Mouse (Mus musculus) limb, embryonic 11.5 days (tissue): ENCODE results near the gene Rcor1. TPM values are rescaled to one million over a fixed set of nuclear protein-coding genes. Genes with fewer than 3 reads are reported as not detected.

Source experiments
- ATAC-seq: fragments of 200-750 bp; cut with Nextera tagmentation; 2 replicates; pipeline ENCODE4 v1.8.0; 2017; ENCODE audit warnings: low read depth; ENCODE audit not compliant: insufficient number of reproducible peaks, low FRiP score, low TSS enrichment
- DNase-seq: peaks from one replicate; pipeline ENCODE4 v3.0.0-alpha.2; 2015; ENCODE audit warnings: low spot score
- H3K27ac ChIP-seq: fragments of 300-500 bp; sonication (generic); replicated peaks from 2 replicates; pipeline ENCODE4 v1.5.1; 2014; ENCODE audit warnings: low read depth, mild to moderate bottlenecking, low read length
- H3K27me3 ChIP-seq: fragments of 300-500 bp; sonication (generic); 2 replicates; pipeline ENCODE4 v1.6.1; 2014; ENCODE audit warnings: mild to moderate bottlenecking, low read length, mixed read lengths; ENCODE audit not compliant: control insufficient read depth, insufficient read depth
- H3K36me3 ChIP-seq: fragments of 300-500 bp; sonication (generic); 2 replicates; pipeline ENCODE4 v1.6.1; 2014; ENCODE audit warnings: mild to moderate bottlenecking, low read length, moderate library complexity, mixed read lengths; ENCODE audit not compliant: control insufficient read depth, insufficient read depth
- H3K4me1 ChIP-seq: fragments of 300-500 bp; sonication (generic); 2 replicates; pipeline ENCODE4 v1.6.1; 2014; ENCODE audit warnings: low read length, mixed read lengths; ENCODE audit not compliant: control insufficient read depth, insufficient read depth
- H3K4me2 ChIP-seq: fragments of 300-500 bp; sonication (generic); 2 replicates; pipeline ENCODE4 v1.6.1; 2014; ENCODE audit warnings: low read depth, mild to moderate bottlenecking, moderate library complexity; ENCODE audit not compliant: severe bottlenecking
- H3K4me3 ChIP-seq: fragments of 300-500 bp; sonication (generic); 2 replicates; pipeline ENCODE4 v1.5.1; 2014; ENCODE audit warnings: low read depth, low read length
- H3K9ac ChIP-seq: fragments of 300-500 bp; sonication (generic); 2 replicates; pipeline ENCODE4 v1.6.1; 2014; ENCODE audit warnings: mild to moderate bottlenecking, low read length
- H3K9me3 ChIP-seq: fragments of 300-500 bp; sonication (generic); 2 replicates; pipeline ENCODE4 v1.6.1; 2016; ENCODE audit warnings: low read length; ENCODE audit not compliant: control insufficient read depth
- WGBS: fragments of 180-500 bp; shearing (Covaris S2); extraction: QIAGEN DNeasy Blood & Tissue Kit; methylation state at CpG from one replicate; pipeline ENCODE4 v1.1.7; 2014; 5-methylcytosine and 5-hydroxymethylcytosine counted together
- polyA plus RNA-seq: library from polyadenylated mRNA; unstranded; fragments of >200 nt; fragmentation: Nextera tagmentation; extraction: Ambion mirVana; gene quantifications from 2 replicates; pipeline ENCODE4 v1.2.1, GENCODE M21; 2014

The Rcor1 gene
- 15.1 and 17.9 TPM in 2 replicates for polyA plus RNA-seq

DNA sequence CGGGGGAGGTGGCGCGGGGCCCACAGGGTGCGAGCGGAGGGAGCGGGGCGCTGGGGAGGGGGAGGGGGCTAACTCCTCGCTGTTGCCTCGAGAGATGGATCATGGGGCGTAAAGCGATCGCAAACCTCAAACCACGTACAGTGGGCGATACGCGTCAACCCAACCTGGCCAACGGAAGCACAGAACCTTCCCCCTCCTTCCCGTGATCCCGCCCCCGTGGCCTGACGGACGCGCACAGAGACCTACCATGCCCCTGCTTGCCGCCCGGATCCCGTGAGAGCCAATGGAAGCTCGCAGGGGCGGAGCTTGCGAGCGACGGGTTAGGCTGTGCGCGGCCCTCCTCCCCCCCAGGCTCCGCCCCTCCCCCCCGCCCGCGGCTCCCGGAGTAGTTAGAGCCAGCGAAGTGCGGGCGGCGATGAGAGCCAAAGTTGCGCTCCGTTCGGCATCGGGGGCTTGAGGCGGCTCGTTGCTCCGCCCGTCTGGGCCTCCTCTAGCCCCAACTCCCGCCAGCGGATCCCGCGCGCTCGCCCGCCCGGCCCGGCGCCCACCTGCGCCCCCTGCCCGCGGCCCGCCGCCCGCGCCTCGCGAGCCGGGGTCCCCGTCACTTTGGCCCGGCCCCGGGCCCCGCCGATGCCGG is at the start of gene Rcor1:
TSS of gene Rcor1 (plus strand) at position 376 of the 637 bp plus-strand sequence.
- ATAC-seq (peak; percentile 94), DNase-seq (peak; percentile 99)
- Histone ChIP-seq H3K27ac (peak within 1 kb of the TSS; percentile 98), H3K4me3 (peak within 1 kb of the TSS; percentile 98), H3K27me3 (no peaks in the 10 kb centered on the region), H3K9me3 (no peaks in the 10 kb centered on the region), H3K4me2 (peak within 1 kb of the TSS; percentile 91), H3K9ac (peak within 1 kb of the TSS; percentile 93), H3K4me1 (0 out of 2 replicates have a peak, but pooled peaks cover 6% of the 10 kb centered on the region), H3K36me3 (peaks cover 3% of the 10 kb centered on the region; the same call in 1 of the 2 replicates)
- under 1% methylated on average over 59 of the region's 76 CpGs for WGBS

DNA sequence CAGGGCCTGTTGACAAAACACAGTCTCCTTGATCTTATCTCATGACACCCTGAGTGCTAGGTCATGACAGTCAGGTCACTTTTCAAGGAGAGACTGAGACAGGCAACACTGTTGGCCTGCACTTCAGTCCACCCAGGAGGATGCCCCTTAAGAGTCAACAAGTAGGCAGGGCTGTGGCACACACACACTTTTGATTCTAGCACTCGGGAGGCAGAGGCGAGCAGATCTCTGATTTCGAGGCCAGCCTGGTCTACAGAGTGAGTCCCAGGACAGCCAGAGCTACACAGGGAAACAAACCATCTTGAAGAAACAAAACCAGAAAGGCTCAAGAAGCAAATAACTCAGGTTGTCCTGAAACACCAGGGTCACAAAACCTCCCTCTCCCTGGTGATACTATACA is 49.7 kb upstream of the Rcor1 start:
- ATAC-seq (no peak), DNase-seq (no peak)
- no peak overlapping the region for H3K4me3 ChIP-seq
- H3K4me1 ChIP-seq: no peaks in the 10 kb centered on the region
- 89% methylated on average over 3 of the region's 3 CpGs for WGBS
- no peak overlapping the region for H3K4me2 ChIP-seq
- H3K27ac ChIP-seq: no peak overlapping the region
- H3K9ac ChIP-seq: no peak overlapping the region
- H3K36me3 ChIP-seq: no peaks in the 10 kb centered on the region
- H3K27me3 ChIP-seq: no peaks in the 10 kb centered on the region
- H3K9me3 ChIP-seq: no peaks in the 10 kb centered on the region

DNA sequence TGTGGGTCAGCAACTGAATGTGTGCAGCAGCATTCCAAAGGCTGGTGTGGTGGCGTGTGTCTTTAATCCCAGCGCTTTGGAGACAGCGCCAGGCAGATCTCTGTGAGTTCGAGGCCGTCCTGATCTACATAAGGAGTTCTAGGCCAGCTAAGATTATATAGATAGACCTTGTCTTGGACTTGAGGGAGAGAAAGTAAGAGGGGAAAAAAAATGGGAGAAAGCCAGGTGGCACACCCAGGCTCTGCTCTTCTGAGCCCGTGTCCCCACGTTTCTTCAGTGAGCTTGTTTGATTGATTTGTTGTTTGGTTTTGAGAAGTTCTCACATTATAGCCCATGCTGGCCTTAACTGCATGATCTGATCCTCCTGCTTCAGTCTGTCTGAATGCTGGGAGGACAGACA is 48.7 kb upstream of the Rcor1 start:
- Histone ChIP-seq H3K4me3 (no peak overlapping the region), H3K27me3 (no peaks in the 10 kb centered on the region), H3K9ac (no peak overlapping the region), H3K4me2 (no peak overlapping the region), H3K9me3 (no peaks in the 10 kb centered on the region), H3K27ac (no peak overlapping the region), H3K36me3 (no peaks in the 10 kb centered on the region), H3K4me1 (no peaks in the 10 kb centered on the region)
- 92% methylated on average over 7 of the region's 7 CpGs for WGBS
- ATAC-seq (no peak), DNase-seq (no peak)

DNA sequence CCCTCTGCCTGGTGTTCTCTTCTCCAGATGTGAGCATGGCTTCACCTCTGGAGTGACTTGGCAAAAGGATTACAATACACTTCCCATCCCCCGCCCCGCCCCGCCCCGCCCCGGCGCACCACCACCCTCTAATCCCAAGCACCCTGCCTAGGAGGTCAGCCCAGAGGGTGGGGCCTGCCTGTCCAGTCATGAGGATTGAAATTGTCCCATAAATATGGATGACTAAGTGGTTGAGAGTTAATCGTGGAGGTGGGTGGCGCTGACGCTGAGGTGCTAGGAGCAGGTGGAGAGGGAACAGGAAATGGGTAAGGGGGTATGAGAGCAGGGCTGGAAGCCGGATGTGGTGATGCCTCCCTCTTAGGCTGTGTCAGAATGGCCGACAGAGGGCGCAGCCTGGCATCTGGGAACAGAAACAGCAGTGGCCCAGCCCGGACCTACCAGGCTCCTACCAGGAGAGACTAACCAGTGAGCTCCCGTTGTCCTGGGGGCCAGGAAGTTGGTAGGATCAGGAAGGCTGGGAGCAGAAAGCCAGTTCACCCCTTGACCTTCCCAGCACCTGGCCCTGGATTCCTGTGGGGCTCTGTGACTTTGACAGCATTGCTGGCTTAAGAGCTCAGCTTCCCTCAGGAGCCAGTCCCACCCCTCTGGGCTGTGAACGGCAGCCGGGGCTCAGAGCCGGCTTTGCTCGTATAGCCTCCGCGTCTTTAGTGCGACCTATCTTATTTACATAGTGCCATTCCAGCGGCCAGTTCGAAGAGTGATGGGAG is 47.6 kb upstream of the Rcor1 start:
- no peaks in the 10 kb centered on the region for H3K9me3 ChIP-seq
- H3K27ac ChIP-seq: no peak overlapping the region
- H3K4me2 ChIP-seq: peak overlapping the region; percentile 60
- H3K4me1 ChIP-seq: no peaks in the 10 kb centered on the region
- H3K4me3 ChIP-seq: peak overlapping the region; percentile 45
- no peaks in the 10 kb centered on the region for H3K36me3 ChIP-seq
- DNase-seq: peak; percentile 87
- H3K9ac ChIP-seq: peak overlapping the region; percentile 68; the same call in 1 of the 2 replicates
- H3K27me3 ChIP-seq: no peaks in the 10 kb centered on the region
- WGBS: 4% methylated on average over 23 of the region's 23 CpGs
- ATAC-seq: peak; percentile 83

DNA sequence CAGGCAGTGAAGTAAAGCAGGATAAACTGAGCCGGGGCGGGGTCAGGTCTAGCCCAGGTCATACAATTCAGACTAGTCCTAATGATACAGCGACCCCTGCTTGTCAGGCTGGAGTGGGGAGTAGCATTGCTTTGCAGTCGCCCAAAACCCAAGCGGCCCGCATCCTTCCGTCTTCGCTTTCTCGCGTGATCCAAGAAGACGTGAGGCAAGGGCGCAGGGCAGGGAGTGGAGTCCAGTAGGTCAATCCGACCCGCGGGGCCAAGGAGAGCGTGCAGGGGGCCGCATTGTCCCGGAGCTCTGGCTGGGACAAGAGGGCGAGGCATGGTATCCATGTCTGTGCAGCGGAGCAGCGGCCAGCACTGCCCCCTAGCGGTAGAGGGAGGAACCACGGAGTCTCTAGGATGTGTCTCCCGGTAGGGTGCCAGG is 47.0 kb upstream of the Rcor1 start:
- Histone ChIP-seq H3K4me3 (peak overlapping the region; percentile 45), H3K27me3 (no peaks in the 10 kb centered on the region), H3K36me3 (no peaks in the 10 kb centered on the region), H3K9me3 (no peaks in the 10 kb centered on the region), H3K9ac (peak overlapping the region; percentile 68), H3K4me2 (peak overlapping the region; percentile 60), H3K27ac (0 out of 2 replicates have a peak overlapping the region, but pooled peaks have one; percentile 52), H3K4me1 (no peaks in the 10 kb centered on the region)
- WGBS: 1% methylated on average over 24 of the region's 24 CpGs
- ATAC-seq: peak; percentile 90
- DNase-seq: peak; percentile 97

DNA sequence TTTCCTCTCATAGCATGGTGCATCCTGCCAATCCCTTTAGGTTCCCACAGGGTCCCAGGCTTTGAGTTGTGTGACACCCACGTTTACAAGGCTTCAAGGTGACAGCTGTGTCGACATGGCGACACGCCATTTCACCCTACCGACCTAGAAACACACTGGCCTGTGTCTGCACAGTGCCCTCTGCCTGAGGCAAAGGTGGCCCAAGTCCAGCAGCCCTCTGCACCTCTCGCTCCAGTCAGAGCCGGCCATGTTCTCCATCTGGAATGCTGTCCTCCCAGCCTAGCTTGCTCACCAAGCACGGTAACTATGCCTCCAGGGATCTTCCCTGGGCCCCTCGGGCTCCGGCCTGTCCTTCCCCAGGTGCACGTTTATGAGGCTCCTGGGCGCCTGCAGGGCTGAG is 46.4 kb upstream of the Rcor1 start:
- no peak for DNase-seq
- Histone ChIP-seq H3K27me3 (no peaks in the 10 kb centered on the region), H3K4me3 (peak overlapping the region; percentile 45; the same call in 1 of the 2 replicates), H3K9ac (no peak overlapping the region), H3K27ac (no peak overlapping the region), H3K4me1 (no peaks in the 10 kb centered on the region), H3K36me3 (no peaks in the 10 kb centered on the region), H3K9me3 (no peaks in the 10 kb centered on the region), H3K4me2 (no peak overlapping the region)
- ATAC-seq: no peak
- 80% methylated on average over 12 of the region's 12 CpGs for WGBS

DNA sequence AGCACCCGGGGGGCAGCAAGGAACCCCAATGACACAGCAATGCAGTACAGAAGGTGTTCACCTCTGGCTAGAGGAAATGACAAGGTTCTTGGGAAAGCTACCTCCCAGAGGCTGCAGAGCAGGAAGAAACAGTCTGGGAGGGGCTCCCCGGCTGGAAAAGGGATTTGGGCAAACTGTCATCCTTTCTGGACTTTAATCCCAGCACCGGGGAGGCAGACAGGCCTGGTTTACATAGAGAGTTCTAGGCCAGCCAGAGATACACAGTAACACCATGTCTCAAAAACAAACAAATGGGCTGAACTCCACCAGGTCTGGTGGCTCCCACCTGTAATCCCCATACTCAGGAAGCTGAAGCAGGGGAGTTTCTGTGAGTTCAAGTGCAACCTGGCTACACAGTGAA is 45.9 kb upstream of the Rcor1 start:
- no peaks in the 10 kb centered on the region for H3K27me3 ChIP-seq
- H3K4me1 ChIP-seq: no peaks in the 10 kb centered on the region
- no peak overlapping the region for H3K4me3 ChIP-seq
- DNase-seq: no peak
- 87% methylated on average over 3 of the region's 3 CpGs for WGBS
- H3K9me3 ChIP-seq: no peaks in the 10 kb centered on the region
- no peak for ATAC-seq
- H3K36me3 ChIP-seq: no peaks in the 10 kb centered on the region
- no peak overlapping the region for H3K4me2 ChIP-seq
- no peak overlapping the region for H3K9ac ChIP-seq
- H3K27ac ChIP-seq: no peak overlapping the region

DNA sequence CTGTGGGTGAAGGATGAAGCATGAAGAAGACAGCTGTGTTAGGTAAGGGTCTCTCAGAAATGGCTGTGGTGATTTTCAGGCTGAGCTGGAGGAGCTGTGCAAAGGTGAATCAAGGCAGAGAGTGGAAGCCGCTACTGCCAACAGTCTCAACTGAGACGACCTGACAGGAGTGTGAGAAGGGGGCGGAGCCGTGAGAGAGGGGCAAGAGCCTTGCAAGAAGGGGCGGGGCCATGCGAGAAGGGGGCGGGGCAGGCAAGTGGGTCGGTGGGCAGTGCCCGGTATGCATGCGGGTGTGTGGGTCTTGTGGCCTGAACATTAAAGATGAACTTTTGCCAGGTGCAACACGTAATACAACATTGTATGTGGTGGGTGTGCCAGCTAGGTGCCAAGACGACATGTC is 44.5 kb upstream of the Rcor1 start:
- H3K4me1 ChIP-seq: no peaks in the 10 kb centered on the region
- H3K9me3 ChIP-seq: no peaks in the 10 kb centered on the region
- ATAC-seq: no peak
- H3K27ac ChIP-seq: no peak overlapping the region
- H3K4me2 ChIP-seq: no peak overlapping the region
- no peaks in the 10 kb centered on the region for H3K36me3 ChIP-seq
- no peak overlapping the region for H3K9ac ChIP-seq
- no peaks in the 10 kb centered on the region for H3K27me3 ChIP-seq
- no peak overlapping the region for H3K4me3 ChIP-seq
- 31% methylated on average over 12 of the region's 12 CpGs for WGBS
- no peak for DNase-seq
